ENCODE assay signal across 14 mouse cellular contexts in genomic region chr9:90098934-90099333, GRCm38 (mm10). TPM values are rescaled to one million over a fixed set of nuclear protein-coding genes. Genes with fewer than 3 reads are reported as not detected.
DNase-seq lines count a peak whose midpoint lies in the region; TF ChIP-seq lines count a peak whose summit lies in the region.
"Had no signal": no experiment of that assay in that cellular context is flagged by ENCODE, and none has a peak within 500 bp of the region (broad histone marks: within the 10 kb centered on the region; RNA-seq: fewer than 3 reads in every experiment).

No protein-coding gene starts in this region.

- DNase-seq in left cerebral cortex, adult 2 months (ENCODE audit: extremely low spot score in 1 of 2, low spot score in 2 of 2) = no peak
- no peak for DNase-seq in left cerebral cortex, postnatal 10 days (ENCODE audit: extremely low spot score in 1 of 2, low spot score in 2 of 2)
- DNase-seq in B cell, adult 2 months = peak; percentile 53 to 55
- peak; percentile 76 for DNase-seq in ES-CJ7 (ENCODE audit: low read depth, low spot score)
- peak; percentile 64 for DNase-seq in induced T-regulatory cell, adult 2 months (ENCODE audit: low read depth)
- DNase-seq in frontal cortex, postnatal 36 days (ENCODE audit: low spot score in 2 of 2) = no peak
- no peak for DNase-seq in heart, postnatal 36 days
- DNase-seq in kidney, postnatal 10 days = no peak
- DNase-seq: adrenal gland, postnatal 36 days; cerebellum, adult 11 months; heart, adult 11 months; heart, postnatal 10 days had no signal

- intact Hi-C loops in left cerebral cortex, adult 2 months (cut with DNase I) = no loop called here
- intact Hi-C loops in left cerebral cortex, postnatal 10 days (cut with DNase I) = no loop called here
- intact Hi-C loops in heart, postnatal 36 days (cut with DNase I) = loop anchor here (2.0 kb wide), 1 partner anchor 28 kb away; no protein-coding TSS in a partner anchor

- TF ChIP-seq CTCF in left cerebral cortex, adult 2 months (IDR thresholded peaks at IDR 0.05) = peak; percentile 30

- H3K4me3 ChIP-seq in left cerebral cortex, adult 2 months = no peak overlapping the region
- H3K4me3 ChIP-seq: liver, embryonic 15.5 days; midbrain, embryonic 13.5 days had no signal

- H3K27ac ChIP-seq in left cerebral cortex, adult 2 months = no peak overlapping the region
- H3K27ac ChIP-seq: liver, embryonic 15.5 days; midbrain, embryonic 13.5 days had no signal

RNA-seq across cellular contexts. Expression of gene Morf4l1, which starts 15.6 kb away (rescaled TPM):
- total RNA-seq in left cerebral cortex, adult 2 months (2021) = 100 to 1,000 TPM; 422 to 465 TPM
- total RNA-seq in left cerebral cortex, postnatal 10 days (2021) = 100 to 1,000 TPM; 407 to 420 TPM
- 100 to 1,000 TPM; 254 to 268 TPM for total RNA-seq in heart, postnatal 36 days (2021)

RNA-seq across cellular contexts. Expression of gene Ctsh, which starts 45.0 kb away (rescaled TPM):
- 10 to 100 TPM; 14.1 to 18.9 TPM for total RNA-seq in left cerebral cortex, adult 2 months (2021)
- 10 to 100 TPM; 23.4 to 25.5 TPM for total RNA-seq in left cerebral cortex, postnatal 10 days (2021)
- 10 to 100 TPM; 56.0 to 58.4 TPM for total RNA-seq in heart, postnatal 36 days (2021)

Comparison
In these comparisons a context has a peak if more than half of its experiments do, and no peak if none do; other contexts are left out.
1. DNase-seq: peak in B cell, adult 2 months (2 of 2), ES-CJ7 (single experiment) and induced T-regulatory cell, adult 2 months (single experiment); none in left cerebral cortex, adult 2 months (0 of 2), left cerebral cortex, postnatal 10 days (0 of 2), frontal cortex, postnatal 36 days (0 of 2), heart, postnatal 36 days (0 of 2) and kidney, postnatal 10 days (single experiment).